Mouse (Mus musculus) olfactory bulb, adult 2 months (tissue): Measurements from ENCODE around the gene Ahctf1. TPM values are rescaled to one million over a fixed set of nuclear protein-coding genes. Genes with fewer than 3 reads are reported as not detected.

Experiments
- H3K27ac ChIP-seq: fragments of 200-500 bp; 2 replicates; pipeline ENCODE4 v1.5.1; 2012; ENCODE audit warnings: low read depth, low read length; ENCODE audit not compliant: insufficient read depth
- H3K4me1 ChIP-seq: fragments of 200-500 bp; 2 replicates; pipeline ENCODE4 v1.6.1; 2012; ENCODE audit warnings: low read length; ENCODE audit not compliant: control insufficient read depth, insufficient read depth
- H3K4me3 ChIP-seq: fragments of 200-500 bp; 2 replicates; pipeline ENCODE4 v1.5.1; 2012; ENCODE audit warnings: mild to moderate bottlenecking, low read depth, low read length, moderate library complexity; ENCODE audit not compliant: insufficient read depth
- CTCF ChIP-seq: fragments of 200-500 bp; IDR thresholded peaks from 2 replicates; pipeline ENCODE4 v1.5.1; 2012; ENCODE audit warnings: low read depth, mild to moderate bottlenecking, low read length, moderate library complexity; ENCODE audit not compliant: insufficient read depth
- POLR2A ChIP-seq: fragments of 200-500 bp; IDR thresholded peaks from 2 replicates; pipeline ENCODE4 v1.6.1; 2012; ENCODE audit warnings: mild to moderate bottlenecking, low read depth, low read length, moderate library complexity; ENCODE audit not compliant: insufficient read depth
- WGBS: fragments of 180-500 bp; shearing (Covaris S2); methylation state at CpG from one replicate; pipeline ENCODE4 v1.1.7; 2018; 5-methylcytosine and 5-hydroxymethylcytosine counted together
- polyA plus RNA-seq: library from polyadenylated mRNA; stranded (reverse); fragments of >200 nt; gene quantifications from 2 replicates; pipeline ENCODE4 v1.2.4, GENCODE M21; 2012; ENCODE audit warnings: low replicate concordance; ENCODE audit not compliant: missing spikeins, insufficient read depth, insufficient read length

The Ahctf1 gene
- polyA plus RNA-seq, result not detected in 2 replicates

GRCm38 (mm10) chr1:179803513-179804139 lies at the start of gene Ahctf1:
Ahctf1 (minus strand) TSS chr1:179803680.
- H3K4me3 ChIP-seq, result peak within 1 kb of the TSS; percentile 100
- peak; percentile 93 for TF ChIP-seq POLR2A
- TF ChIP-seq CTCF, result no peak
- peak within 1 kb of the TSS; percentile 93 for H3K27ac ChIP-seq
- H3K4me1 ChIP-seq, result peaks cover 2% of the 10 kb centered on the region; the same call in 1 of the 2 replicates
- under 1% methylated on average over 56 of the region's 56 CpGs for WGBS

GRCm38 (mm10) chr1:179847759-179848389 lies 44.4 kb upstream of the Ahctf1 start:
- H3K27ac ChIP-seq, result no peak overlapping the region

GRCm38 (mm10) chr1:179847173-179847572 lies 43.7 kb upstream of the Ahctf1 start:
- no peak overlapping the region for H3K4me3 ChIP-seq
- H3K27ac ChIP-seq, result no peak overlapping the region
- no peaks in the 10 kb centered on the region for H3K4me1 ChIP-seq
- TF ChIP-seq CTCF (no peak), POLR2A (no peak)
- 52% methylated on average over 7 of the region's 7 CpGs for WGBS

More at GRCm38 (mm10) chr1:179847759-179848389, 44.4 kb upstream of the Ahctf1 start:
- WGBS, result 9% methylated on average over 20 of the region's 20 CpGs
- Histone ChIP-seq H3K4me1 (no peaks in the 10 kb centered on the region), H3K4me3 (peak overlapping the region; percentile 37)
- peak; percentile 87 for TF ChIP-seq CTCF
- TF ChIP-seq POLR2A, result no peak

GRCm38 (mm10) chr1:179845832-179846499 lies 42.5 kb upstream of the Ahctf1 start:
- no peak overlapping the region for H3K27ac ChIP-seq
- no peak for TF ChIP-seq CTCF
- no peak for TF ChIP-seq POLR2A
- WGBS, result 92% methylated on average over 16 of the region's 16 CpGs

GRCm38 (mm10) chr1:179844894-179845293 lies 41.4 kb upstream of the Ahctf1 start:
- Histone ChIP-seq H3K4me1 (no peaks in the 10 kb centered on the region), H3K27ac (no peak overlapping the region), H3K4me3 (no peak overlapping the region)
- 22% methylated on average over 5 of the region's 5 CpGs for WGBS
- peak; percentile 18; the same call in 1 of the 2 replicates for TF ChIP-seq CTCF
- no peak for TF ChIP-seq POLR2A

More at GRCm38 (mm10) chr1:179845832-179846499, 42.5 kb upstream of the Ahctf1 start:
- H3K4me1 ChIP-seq, result no peaks in the 10 kb centered on the region
- no peak overlapping the region for H3K4me3 ChIP-seq

GRCm38 (mm10) chr1:179843981-179844380 lies 40.5 kb upstream of the Ahctf1 start:
- Histone ChIP-seq H3K4me3 (no peak overlapping the region), H3K27ac (no peak overlapping the region), H3K4me1 (no peaks in the 10 kb centered on the region)
- 41% methylated on average over 3 of the region's 3 CpGs for WGBS
- TF ChIP-seq CTCF (no peak), POLR2A (no peak)

- WGBS, result 71% methylated on average over 7 of the region's 7 CpGs
- TF ChIP-seq CTCF, result no peak
- no peak for TF ChIP-seq POLR2A
Observed at GRCm38 (mm10) chr1:179842568-179842967, 39.1 kb upstream of the Ahctf1 start.

GRCm38 (mm10) chr1:179836426-179837404 lies 33.2 kb upstream of the Ahctf1 start:
- Histone ChIP-seq H3K4me3 (no peak overlapping the region), H3K27ac (no peak overlapping the region), H3K4me1 (no peaks in the 10 kb centered on the region)
- TF ChIP-seq CTCF (no peak), POLR2A (no peak)
- WGBS, result 86% methylated on average over 7 of the region's 7 CpGs

More at GRCm38 (mm10) chr1:179842568-179842967, 39.1 kb upstream of the Ahctf1 start:
- Histone ChIP-seq H3K27ac (no peak overlapping the region), H3K4me3 (no peak overlapping the region), H3K4me1 (no peaks in the 10 kb centered on the region)
